Mouse (Mus musculus) frontal cortex, adult 2 months (tissue): Measurements from ENCODE around the gene Acly. TPM values are rescaled to one million over a fixed set of nuclear protein-coding genes. Genes with fewer than 3 reads are reported as not detected.

Source experiments
- DNase-seq, 2 experiments: peaks; one replicate each; pipeline ENCODE4 v3.0.0; 2022; ENCODE audit warnings: low spot score in 1 of 2; ENCODE audit errors: extremely low spot score in 1 of 2
- polyA plus RNA-seq: library from polyadenylated mRNA; depleted of rRNA; stranded (reverse); fragments of >200 nt; gene quantifications from 2 replicates; pipeline ENCODE4 v1.2.3, GENCODE M21; 2012; rRNA removed

The Acly gene
- 108 and 113 TPM in 2 replicates for polyA plus RNA-seq

- peak; percentile 96 to 98 for DNase-seq
Observed at GRCm38 (mm10) chr11:100527458-100528374, at the start of gene Acly. Gene Acly, minus strand, starts transcription at chr11:100528000.

DNA sequence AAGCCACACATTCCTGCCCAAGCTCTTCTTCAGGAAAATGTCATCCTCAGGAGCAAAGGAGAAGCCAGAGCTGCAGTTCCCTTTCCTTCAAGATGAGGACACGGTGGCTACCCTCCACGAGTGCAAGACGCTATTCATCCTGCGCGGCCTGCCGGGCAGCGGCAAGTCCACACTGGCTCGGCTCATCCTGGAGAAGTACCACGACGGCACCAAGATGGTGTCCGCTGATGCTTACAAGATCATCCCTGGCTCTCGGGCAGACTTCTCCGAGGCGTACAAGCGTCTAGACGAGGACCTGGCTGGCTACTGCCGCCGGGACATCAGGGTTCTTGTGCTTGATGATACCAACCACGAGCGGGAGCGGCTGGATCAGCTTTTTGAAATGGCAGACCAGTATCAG is 48.5 kb upstream of the Acly start:
- no peak for DNase-seq

GRCm38 (mm10) chr11:100575484-100575855 is 47.7 kb upstream of the Acly start:
- peak; percentile 57 to 70 for DNase-seq

DNA sequence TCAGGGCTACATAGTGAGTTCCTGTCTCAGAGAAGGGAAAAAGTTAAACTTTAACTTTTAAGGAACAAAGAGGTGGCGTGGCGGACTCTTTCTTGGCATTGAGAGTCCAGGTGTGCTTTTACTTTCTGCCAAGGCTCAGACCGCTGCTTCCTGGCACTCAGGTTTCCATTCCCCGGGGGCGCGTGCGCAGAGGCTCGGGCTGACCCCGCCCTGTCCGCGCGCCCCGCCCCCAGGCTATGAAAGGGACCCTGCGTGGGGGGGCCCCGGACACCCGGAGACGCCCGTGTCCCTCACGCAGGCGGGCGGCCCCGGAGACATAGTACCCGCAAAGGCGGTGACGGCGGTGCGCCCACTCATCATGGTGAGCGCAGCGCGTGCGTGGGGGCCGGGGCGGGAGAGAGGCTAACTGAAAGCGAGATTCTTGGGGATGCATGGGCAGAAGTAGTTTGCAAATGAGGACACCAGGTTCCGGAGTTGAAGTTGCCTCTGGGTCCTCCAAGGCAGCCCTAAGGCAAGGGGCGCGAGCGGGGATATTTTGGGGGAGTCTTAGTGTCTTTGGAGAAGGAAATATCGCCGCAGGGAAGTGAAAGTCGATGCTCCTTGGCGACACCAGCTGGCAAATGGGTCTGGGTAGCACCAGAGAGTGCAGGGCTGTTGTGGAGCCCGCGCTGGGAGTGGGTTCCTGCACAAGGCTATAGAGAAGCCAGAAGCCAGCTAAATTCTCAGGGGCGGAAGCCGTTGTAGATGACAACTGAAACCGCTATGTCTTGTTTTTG is 47.1 kb upstream of the Acly start, which contains the start of gene Cnp:
Cnp (plus strand) TSS at position 197 of the 776 bp plus-strand sequence.
- DNase-seq = peak in 1 of 2 experiments; percentile 66

DNA sequence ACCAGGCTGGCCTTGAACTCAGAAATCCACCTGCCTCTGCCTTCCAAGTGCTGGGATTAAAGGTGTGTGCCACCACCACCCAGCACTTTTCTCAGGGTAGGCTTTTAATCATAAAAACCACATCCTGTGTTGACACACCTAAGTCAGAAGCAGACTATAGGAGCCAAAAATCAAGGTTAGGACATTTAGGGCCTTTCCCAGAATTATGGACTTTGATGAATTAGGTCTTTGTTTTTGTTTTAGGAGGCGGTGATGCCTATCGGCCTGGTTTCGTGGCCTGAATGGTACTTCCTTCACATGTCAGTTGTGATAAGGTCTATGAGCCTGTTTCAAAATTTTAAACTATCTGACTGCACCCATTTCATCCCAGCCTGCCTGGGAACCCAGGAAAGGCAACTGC is 46.4 kb upstream of the Acly start:
- no peak for DNase-seq

- DNase-seq = peak; percentile 50 to 68
Observed at GRCm38 (mm10) chr11:100571202-100571567, 43.4 kb upstream of the Acly start.

DNA sequence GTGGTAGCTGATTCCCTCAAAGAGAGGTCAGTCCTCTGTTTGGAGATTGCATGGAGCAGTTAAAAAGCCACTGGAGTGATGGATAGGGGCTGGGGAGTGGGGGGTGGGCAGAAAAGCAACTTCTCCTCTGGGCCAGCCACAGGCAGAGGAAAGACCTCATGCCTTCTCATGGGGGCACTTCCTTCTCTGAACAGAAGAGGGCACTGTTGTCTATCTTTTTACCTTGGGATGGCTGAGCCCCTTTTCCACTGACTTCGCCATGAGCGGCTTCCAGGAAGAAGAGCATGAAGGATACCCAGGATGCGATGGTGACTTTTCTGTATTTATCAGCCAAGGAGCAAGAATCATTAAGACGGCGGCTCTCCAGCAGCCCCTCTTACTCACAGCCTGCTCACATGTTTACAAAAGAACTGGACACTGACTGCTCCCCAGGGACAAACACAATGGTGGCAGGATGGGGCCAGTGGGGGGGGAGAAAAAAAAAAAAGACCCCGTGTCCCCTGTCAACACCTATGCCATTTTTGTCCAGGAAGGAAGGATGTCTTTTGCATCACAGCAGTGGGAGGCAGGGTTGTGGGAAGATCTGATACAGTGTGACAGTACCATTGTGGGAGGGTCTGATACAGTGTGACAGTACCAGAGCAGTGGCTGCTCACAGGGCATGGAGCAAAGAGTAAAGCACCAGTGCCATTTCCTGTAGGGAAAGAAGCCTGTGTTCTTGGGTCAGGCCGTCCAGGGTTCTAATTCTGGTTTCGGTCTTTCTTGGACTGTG is 42.8 kb upstream of the Acly start:
- peak; percentile 65 to 95 for DNase-seq

- no peak for DNase-seq
Observed at GRCm38 (mm10) chr11:100569789-100570188, 42.0 kb upstream of the Acly start.

DNA sequence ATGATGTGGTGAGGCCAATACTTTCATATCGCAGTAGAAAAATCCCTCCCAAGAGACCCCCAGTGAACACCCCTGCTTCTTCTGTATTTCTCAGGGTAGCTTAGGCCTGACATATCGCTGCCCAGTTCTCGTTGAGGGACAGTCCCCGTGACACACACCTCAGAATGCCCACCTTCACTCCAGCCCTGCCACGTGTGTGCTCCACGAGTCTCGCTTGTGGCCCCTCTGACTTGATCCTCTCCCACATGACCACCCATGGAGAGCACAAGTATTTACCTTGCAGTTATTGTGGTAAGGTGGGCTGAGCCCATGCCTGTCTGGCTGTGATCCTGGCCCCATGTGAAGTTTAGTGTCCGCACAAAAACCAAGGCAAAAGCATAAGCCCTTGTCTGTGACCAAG is 40.9 kb upstream of the Acly start:
- no peak for DNase-seq

- no peak for DNase-seq
Observed at GRCm38 (mm10) chr11:100567815-100568245, 40.0 kb upstream of the Acly start.

DNA sequence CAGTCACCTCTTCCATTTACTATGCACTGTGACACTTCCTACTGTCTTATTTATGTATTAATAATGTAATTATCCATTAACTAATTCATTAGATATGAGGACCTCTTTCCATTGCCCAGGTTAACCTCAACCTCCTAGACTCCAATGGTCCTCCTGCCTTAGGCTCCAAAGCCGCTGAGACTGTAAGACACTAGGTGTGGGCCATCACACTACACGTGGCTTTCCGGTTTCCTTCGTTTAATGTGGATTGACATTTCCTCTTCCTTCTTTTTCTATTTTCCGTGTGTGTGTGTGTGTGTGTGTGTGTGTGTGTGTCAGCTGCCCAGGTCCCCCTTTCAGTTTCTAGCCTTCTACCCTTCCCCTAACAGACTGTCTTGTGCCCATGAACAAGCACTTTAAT is 39.4 kb upstream of the Acly start:
- DNase-seq = no peak

DNA sequence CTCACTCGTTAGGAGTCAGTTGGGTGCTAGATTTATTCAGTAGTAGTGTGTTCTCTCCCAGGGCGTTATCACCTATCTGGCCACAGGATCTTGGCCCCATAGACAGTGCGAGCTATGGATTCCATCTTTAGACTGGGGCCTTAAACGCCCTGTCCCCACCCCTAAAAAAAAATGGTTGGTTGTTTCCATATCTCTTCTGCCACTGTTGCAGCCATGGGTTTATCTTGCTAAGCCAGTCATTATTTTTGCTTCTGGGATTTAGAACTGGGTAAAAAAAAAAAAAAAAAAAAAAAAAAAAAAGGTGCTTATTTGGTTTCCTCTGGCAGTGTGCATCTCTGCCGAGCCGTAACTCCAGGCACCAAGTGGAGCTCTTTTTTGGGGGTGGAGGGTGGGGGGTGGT is 36.9 kb upstream of the Acly start:
- no peak for DNase-seq

DNA sequence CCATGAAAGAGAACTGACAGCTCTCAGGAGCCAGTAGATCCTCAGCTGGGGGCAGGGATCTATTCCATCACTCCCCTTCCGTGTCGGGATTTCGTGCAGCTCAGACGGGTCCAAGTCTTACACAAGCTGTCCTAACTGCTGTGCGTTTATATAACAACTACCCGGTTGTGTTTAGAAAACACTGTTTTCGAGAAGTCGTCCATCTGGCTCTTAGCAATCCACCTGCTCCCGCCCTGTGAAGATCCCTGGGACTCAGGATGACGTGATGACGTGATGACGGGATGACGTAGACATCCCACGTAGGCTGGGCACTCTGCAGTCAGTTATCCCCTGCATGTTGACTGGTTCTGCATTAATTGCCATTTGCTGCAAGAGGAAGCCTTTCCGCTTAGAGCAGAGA is 36.5 kb upstream of the Acly start:
- DNase-seq = peak; percentile 81 to 82

DNA sequence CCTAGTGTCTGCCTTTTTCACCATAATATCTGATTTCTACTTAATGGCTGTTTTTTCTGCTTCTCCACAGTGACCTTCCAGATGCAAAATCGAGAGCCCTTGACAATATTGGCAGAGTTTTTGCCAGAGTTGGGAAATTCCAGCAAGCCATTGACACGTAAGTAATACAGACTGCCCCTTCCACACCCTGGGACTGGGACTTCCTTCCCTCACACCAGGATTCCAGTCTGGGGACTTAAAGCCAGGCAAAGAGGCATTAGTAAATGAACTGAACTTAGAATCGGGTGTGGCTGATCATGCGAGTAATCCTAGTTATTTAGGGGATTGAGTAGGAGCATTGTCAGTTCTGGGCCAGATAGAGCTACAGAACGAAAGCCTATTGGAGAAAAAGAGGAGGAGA is 33.9 kb upstream of the Acly start:
- DNase-seq = no peak

GRCm38 (mm10) chr11:100559476-100559875 is 31.7 kb upstream of the Acly start:
- no peak for DNase-seq

DNA sequence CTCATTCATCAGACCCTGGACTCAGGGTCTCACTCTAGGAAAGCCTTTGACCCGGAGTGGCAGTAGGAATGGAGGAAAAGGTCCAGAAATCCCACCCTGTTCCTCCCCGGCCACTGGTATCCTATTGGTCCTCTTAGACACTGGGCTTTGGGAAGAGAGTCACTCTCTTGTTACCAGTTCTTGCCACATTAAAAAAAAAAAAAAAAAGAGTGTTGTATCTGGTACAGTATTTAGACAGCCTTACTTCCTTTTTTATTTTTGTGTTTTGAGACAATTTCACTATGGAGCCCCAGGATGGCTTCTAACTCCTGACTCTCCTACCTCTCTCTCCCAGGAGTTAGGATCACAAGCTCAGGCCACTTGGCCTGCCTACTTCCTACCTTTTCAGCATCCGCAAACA is 29.8 kb upstream of the Acly start:
- no peak for DNase-seq

DNA sequence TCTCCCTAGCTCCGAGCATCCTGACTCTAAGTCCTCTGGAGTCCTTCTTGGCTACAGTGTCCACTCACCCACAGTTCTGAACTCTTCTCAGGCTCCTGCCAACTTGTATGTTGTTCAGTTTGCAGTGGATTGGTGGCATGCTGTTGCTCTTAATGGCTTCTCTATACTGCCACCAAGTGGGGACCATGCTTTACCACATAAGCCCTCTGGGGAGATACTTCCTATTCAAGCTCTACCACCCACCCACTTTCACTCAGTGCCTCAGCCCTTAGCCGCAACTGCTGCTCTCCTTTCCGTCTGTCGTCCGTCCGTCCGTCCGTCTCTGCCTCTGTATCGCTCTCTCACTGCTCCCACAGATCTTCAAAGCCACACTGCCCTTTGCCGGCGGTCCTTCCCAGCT is 27.8 kb upstream of the Acly start:
- DNase-seq = peak in 1 of 2 experiments; percentile 79

GRCm38 (mm10) chr11:100552842-100553241 is 25.0 kb upstream of the Acly start:
- no peak for DNase-seq

DNA sequence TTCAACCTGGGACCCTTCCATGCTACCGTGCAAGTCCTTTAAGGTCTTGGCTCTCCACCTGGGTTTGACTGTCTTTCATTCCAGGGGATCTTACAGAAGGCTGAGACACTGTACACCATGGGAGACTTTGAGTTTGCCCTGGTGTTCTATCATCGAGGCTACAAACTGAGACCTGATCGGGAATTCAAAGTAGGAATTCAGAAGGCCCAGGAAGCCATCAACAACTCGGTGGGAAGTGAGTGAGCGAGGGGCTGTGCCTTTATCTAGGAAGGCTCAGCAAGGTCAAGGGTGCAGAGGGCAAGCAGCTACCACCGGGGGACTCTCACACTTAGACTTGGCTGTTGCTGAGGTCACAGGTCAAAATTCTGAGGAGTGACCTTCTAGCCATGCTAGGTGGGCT is 22.3 kb upstream of the Acly start:
- DNase-seq = no peak

DNA sequence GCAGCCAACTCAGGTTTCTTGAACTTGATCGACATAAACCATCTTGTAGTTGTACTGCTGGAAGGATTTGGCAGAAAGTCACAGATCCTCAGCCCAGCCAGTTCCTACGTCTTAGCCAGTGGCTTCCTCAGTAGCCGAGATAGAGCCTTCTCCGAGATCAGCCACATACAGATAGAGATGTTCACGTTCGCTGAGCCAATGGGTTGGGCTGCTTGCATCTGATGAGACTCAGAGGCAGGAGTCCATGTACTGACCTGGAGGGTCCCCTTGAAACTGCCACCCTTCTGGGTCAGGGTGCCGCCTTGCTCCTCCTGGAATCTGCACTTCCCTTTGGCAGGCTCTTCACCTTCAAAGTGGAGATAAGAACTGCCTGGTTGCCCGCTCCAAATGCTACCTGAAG is 21.7 kb upstream of the Acly start:
- DNase-seq = no peak

- no peak for DNase-seq
Observed at GRCm38 (mm10) chr11:100548141-100548540, 20.3 kb upstream of the Acly start.
